Mouse (Mus musculus): ENCODE results near the gene Slc44a2. TPM values are rescaled to one million over a fixed set of nuclear protein-coding genes. Genes with fewer than 3 reads are reported as not detected.
A peak's percentile ranks its signal among the peaks of the same experiment; 100 is the strongest.

Gene Slc44a2
- total and polyA plus RNA-seq, 2 experiments from 2014 or later, result 48.9 to 63.1 TPM

- H3K9me3 ChIP-seq (ENCODE audit: low read length), result no peaks in the 10 kb centered on the region
- no peaks in the 10 kb centered on the region for H3K27me3 ChIP-seq (ENCODE audit: insufficient read depth, low read length)
- no peaks in the 10 kb centered on the region for H3K4me1 ChIP-seq (ENCODE audit: insufficient read depth)
- H3K4me3 ChIP-seq (ENCODE audit: low read depth, low read length), result no peak overlapping the region
- no peak overlapping the region for H3K9ac ChIP-seq
- no peak for TF ChIP-seq CTCF (IDR thresholded peaks at IDR 0.05; ENCODE audit: low read depth)
- H3K4me2 ChIP-seq (ENCODE audit: low read depth), result no peak overlapping the region
- 28% methylated on average over 9 of the region's 9 CpGs for WGBS
- no peaks in the 10 kb centered on the region for H3K36me3 ChIP-seq (ENCODE audit: insufficient read depth)
- ATAC-seq (peak; percentile 29), DNase-seq (no peak)
- no peak overlapping the region for H3K27ac ChIP-seq (ENCODE audit: low read depth, low read length)
Measured at GRCm38 (mm10) chr9:21332161-21333061, 11.9 kb downstream of the Slc44a2 start.

- ATAC-seq, result no peak
- no peak for TF ChIP-seq CTCF (IDR thresholded peaks at IDR 0.05; ENCODE audit: low read depth)
- WGBS, result 92% methylated on average over 1 of the region's 1 CpGs
Measured at GRCm38 (mm10) chr9:21333523-21333922, 13.0 kb downstream of the Slc44a2 start.

GRCm38 (mm10) chr9:21334747-21335146, 14.2 kb downstream of the Slc44a2 start:
- Histone ChIP-seq H3K4me1 (ENCODE audit: insufficient read depth) (no peaks in the 10 kb centered on the region), H3K36me3 (ENCODE audit: insufficient read depth) (no peaks in the 10 kb centered on the region), H3K27me3 (ENCODE audit: insufficient read depth, low read length) (no peaks in the 10 kb centered on the region), H3K9me3 (ENCODE audit: low read length) (no peaks in the 10 kb centered on the region), H3K4me3 (ENCODE audit: low read depth, low read length) (no peak overlapping the region), H3K4me2 (ENCODE audit: low read depth) (no peak overlapping the region), H3K27ac (ENCODE audit: low read depth, low read length) (no peak overlapping the region), H3K9ac (no peak overlapping the region)
- DNase-seq, result no peak
- ATAC-seq, result no peak
- no peak for TF ChIP-seq CTCF (IDR thresholded peaks at IDR 0.05; ENCODE audit: low read depth)

More at GRCm38 (mm10) chr9:21333523-21333922, 13.0 kb downstream of the Slc44a2 start:
- Histone ChIP-seq H3K27ac (ENCODE audit: low read depth, low read length) (no peak overlapping the region), H3K9ac (no peak overlapping the region), H3K4me1 (ENCODE audit: insufficient read depth) (no peaks in the 10 kb centered on the region), H3K4me2 (ENCODE audit: low read depth) (no peak overlapping the region), H3K36me3 (ENCODE audit: insufficient read depth) (no peaks in the 10 kb centered on the region), H3K27me3 (ENCODE audit: insufficient read depth, low read length) (no peaks in the 10 kb centered on the region), H3K4me3 (ENCODE audit: low read depth, low read length) (no peak overlapping the region), H3K9me3 (ENCODE audit: low read length) (no peaks in the 10 kb centered on the region)
- no peak for DNase-seq

- no peaks in the 10 kb centered on the region for H3K9me3 ChIP-seq (ENCODE audit: low read length)
- H3K4me1 ChIP-seq (ENCODE audit: insufficient read depth), result no peaks in the 10 kb centered on the region
- ATAC-seq (no peak), DNase-seq (no peak)
- 85% methylated on average over 4 of the region's 4 CpGs for WGBS
- H3K27ac ChIP-seq (ENCODE audit: low read depth, low read length), result no peak overlapping the region
- TF ChIP-seq CTCF (IDR thresholded peaks at IDR 0.05; ENCODE audit: low read depth), result no peak
- no peak overlapping the region for H3K9ac ChIP-seq
- no peaks in the 10 kb centered on the region for H3K27me3 ChIP-seq (ENCODE audit: insufficient read depth, low read length)
- no peak overlapping the region for H3K4me2 ChIP-seq (ENCODE audit: low read depth)
- no peak overlapping the region for H3K4me3 ChIP-seq (ENCODE audit: low read depth, low read length)
- no peaks in the 10 kb centered on the region; the same call in 1 of the 2 replicates for H3K36me3 ChIP-seq (ENCODE audit: insufficient read depth)
Measured at GRCm38 (mm10) chr9:21335391-21335790, 14.9 kb downstream of the Slc44a2 start.

GRCm38 (mm10) chr9:21336491-21336890, 16.0 kb downstream of the Slc44a2 start:
- WGBS, result 75% methylated on average over 8 of the region's 8 CpGs
- Histone ChIP-seq H3K27ac (ENCODE audit: low read depth, low read length) (no peak overlapping the region), H3K9me3 (ENCODE audit: low read length) (no peaks in the 10 kb centered on the region), H3K27me3 (ENCODE audit: insufficient read depth, low read length) (no peaks in the 10 kb centered on the region), H3K4me3 (ENCODE audit: low read depth, low read length) (no peak overlapping the region), H3K4me2 (ENCODE audit: low read depth) (no peak overlapping the region), H3K36me3 (ENCODE audit: insufficient read depth) (peaks cover 2% of the 10 kb centered on the region), H3K9ac (no peak overlapping the region), H3K4me1 (ENCODE audit: insufficient read depth) (no peaks in the 10 kb centered on the region)
- ATAC-seq (no peak), DNase-seq (no peak)
- no peak for TF ChIP-seq CTCF (IDR thresholded peaks at IDR 0.05; ENCODE audit: low read depth)

- H3K9ac ChIP-seq, result no peak overlapping the region
- DNase-seq (no peak), ATAC-seq (no peak)
- WGBS, result 24% methylated on average over 18 of the region's 20 CpGs
- no peak overlapping the region for H3K27ac ChIP-seq (ENCODE audit: low read depth, low read length)
- no peak overlapping the region for H3K4me2 ChIP-seq (ENCODE audit: low read depth)
- H3K36me3 ChIP-seq (ENCODE audit: insufficient read depth), result peaks cover 14% of the 10 kb centered on the region
- no peaks in the 10 kb centered on the region for H3K27me3 ChIP-seq (ENCODE audit: insufficient read depth, low read length)
- H3K4me3 ChIP-seq (ENCODE audit: low read depth, low read length), result no peak overlapping the region
- H3K9me3 ChIP-seq (ENCODE audit: low read length), result no peaks in the 10 kb centered on the region
- H3K4me1 ChIP-seq (ENCODE audit: insufficient read depth), result no peaks in the 10 kb centered on the region
- TF ChIP-seq CTCF (IDR thresholded peaks at IDR 0.05; ENCODE audit: low read depth), result no peak
Measured at GRCm38 (mm10) chr9:21337652-21338051, 17.2 kb downstream of the Slc44a2 start.

- Histone ChIP-seq H3K4me1 (ENCODE audit: insufficient read depth) (no peaks in the 10 kb centered on the region), H3K4me2 (ENCODE audit: low read depth) (no peak overlapping the region), H3K9ac (no peak overlapping the region), H3K27me3 (ENCODE audit: insufficient read depth, low read length) (no peaks in the 10 kb centered on the region), H3K9me3 (ENCODE audit: low read length) (no peaks in the 10 kb centered on the region), H3K27ac (ENCODE audit: low read depth, low read length) (no peak overlapping the region), H3K36me3 (ENCODE audit: insufficient read depth) (peaks cover 24% of the 10 kb centered on the region), H3K4me3 (ENCODE audit: low read depth, low read length) (no peak overlapping the region)
- TF ChIP-seq CTCF (IDR thresholded peaks at IDR 0.05; ENCODE audit: low read depth), result no peak
- DNase-seq (no peak), ATAC-seq (no peak)
- WGBS, result 97% methylated on average over 4 of the region's 4 CpGs
Measured at GRCm38 (mm10) chr9:21340411-21340810, 19.9 kb downstream of the Slc44a2 start.

All from forebrain, postnatal 0 days (tissue).